Mouse (Mus musculus): Measurements from ENCODE around the gene Tmem26. TPM values are rescaled to one million over a fixed set of nuclear protein-coding genes. Genes with fewer than 3 reads are reported as not detected.

Tmem26 gene
- polyA plus RNA-seq, 1 experiment from 2014 or later: 2.6 TPM

GRCm38 (mm10) chr10:68781067-68781868 lies 57.8 kb downstream of the Tmem26 start:
- Histone ChIP-seq H3K9ac (no peak overlapping the region), H3K9me3 (replicated peaks) (no peaks in the 10 kb centered on the region), H3K27me3 (replicated peaks) (no peaks in the 10 kb centered on the region), H3K36me3 (no peaks in the 10 kb centered on the region), H3K4me2 (no peak overlapping the region), H3K27ac (no peak overlapping the region), H3K4me1 (no peaks in the 10 kb centered on the region), H3K4me3 (no peak overlapping the region)
- 62% methylated on average over 9 of the region's 9 CpGs for WGBS (ENCODE audit: insufficient replicate concordance)
- no peak for ATAC-seq

GRCm38 (mm10) chr10:68782724-68783123 lies 59.3 kb downstream of the Tmem26 start:
- H3K9me3 ChIP-seq (replicated peaks): no peaks in the 10 kb centered on the region
- no peak overlapping the region for H3K4me3 ChIP-seq
- 82% methylated on average over 6 of the region's 6 CpGs for WGBS (ENCODE audit: insufficient replicate concordance)
- no peak for ATAC-seq
- no peak overlapping the region for H3K9ac ChIP-seq
- H3K27me3 ChIP-seq (replicated peaks): no peaks in the 10 kb centered on the region
- no peaks in the 10 kb centered on the region for H3K36me3 ChIP-seq
- no peaks in the 10 kb centered on the region for H3K4me1 ChIP-seq
- H3K27ac ChIP-seq: no peak overlapping the region
- no peak overlapping the region for H3K4me2 ChIP-seq

DNA sequence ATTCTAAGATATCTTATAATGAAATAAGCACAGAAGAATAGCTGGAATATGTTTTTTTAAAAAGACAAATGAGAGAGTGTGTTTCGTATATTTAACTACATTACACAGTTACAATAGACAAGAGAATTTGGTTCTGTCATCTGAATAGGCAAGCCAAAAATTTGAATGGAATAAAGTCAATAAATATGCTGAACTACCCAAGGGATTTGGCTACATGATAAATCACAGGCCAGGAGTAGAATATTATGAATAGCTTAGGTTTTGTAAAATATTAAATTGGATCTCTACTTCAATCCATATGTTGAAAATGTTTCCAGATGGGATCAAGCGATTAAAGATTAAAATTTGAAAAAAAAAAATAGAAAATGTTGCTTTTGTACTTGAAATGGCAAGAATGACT lies 60.4 kb downstream of the Tmem26 start:
- H3K9ac ChIP-seq: no peak overlapping the region
- no peak overlapping the region for H3K27ac ChIP-seq
- H3K4me1 ChIP-seq: no peaks in the 10 kb centered on the region
- no peaks in the 10 kb centered on the region for H3K27me3 ChIP-seq (replicated peaks)
- no peak overlapping the region for H3K4me3 ChIP-seq
- H3K9me3 ChIP-seq (replicated peaks): no peaks in the 10 kb centered on the region
- 59% methylated on average over 2 of the region's 2 CpGs for WGBS (ENCODE audit: insufficient replicate concordance)
- H3K4me2 ChIP-seq: no peak overlapping the region
- H3K36me3 ChIP-seq: no peaks in the 10 kb centered on the region
- no peak for ATAC-seq

DNA sequence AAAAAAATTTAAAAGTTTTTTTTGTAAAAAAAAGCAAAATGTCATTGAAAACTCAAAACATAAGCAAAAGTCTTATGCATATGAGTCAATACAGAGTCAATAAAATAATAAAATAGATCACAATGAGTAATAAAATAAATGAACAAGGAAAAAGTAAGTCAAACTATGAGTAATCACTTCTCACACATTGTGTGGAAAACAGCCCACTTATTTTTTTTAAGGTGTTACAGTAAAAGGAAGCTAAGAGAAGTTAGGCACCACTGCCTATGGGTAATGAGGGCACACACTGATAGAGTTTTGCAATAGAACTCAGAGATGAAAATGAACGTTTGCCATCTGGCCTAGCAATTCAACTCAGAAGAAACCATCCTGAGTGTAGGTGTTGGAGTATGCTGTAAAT lies 61.0 kb downstream of the Tmem26 start:
- Histone ChIP-seq H3K36me3 (no peaks in the 10 kb centered on the region), H3K9me3 (replicated peaks) (no peaks in the 10 kb centered on the region), H3K9ac (no peak overlapping the region), H3K4me2 (no peak overlapping the region), H3K4me1 (no peaks in the 10 kb centered on the region), H3K4me3 (no peak overlapping the region), H3K27ac (no peak overlapping the region), H3K27me3 (replicated peaks) (no peaks in the 10 kb centered on the region)
- WGBS (ENCODE audit: insufficient replicate concordance): 55% methylated on average over 1 of the region's 1 CpGs
- no peak for ATAC-seq

DNA sequence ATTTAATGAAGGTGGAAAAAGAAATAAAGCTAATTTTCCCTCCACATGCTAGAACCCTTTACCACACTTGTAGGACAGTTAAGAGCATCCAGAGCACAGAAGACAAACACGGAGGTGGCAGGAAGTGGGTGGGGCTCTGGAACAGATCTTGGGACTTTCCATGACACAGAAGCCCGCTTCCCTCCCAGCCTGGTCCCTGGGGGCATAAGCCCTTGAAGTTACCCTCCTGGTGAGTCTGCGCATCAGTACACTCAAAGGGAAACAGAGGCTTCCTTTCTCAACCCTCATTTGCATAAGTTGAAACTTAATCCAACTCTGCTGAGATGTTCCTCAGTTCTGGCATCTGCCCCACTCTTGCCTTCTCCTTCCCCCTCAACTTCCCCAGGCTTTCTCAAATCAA lies 72.0 kb downstream of the Tmem26 start:
- WGBS (ENCODE audit: insufficient replicate concordance): 18% methylated on average over 3 of the region's 3 CpGs
- Histone ChIP-seq H3K36me3 (no peaks in the 10 kb centered on the region), H3K27me3 (replicated peaks) (no peaks in the 10 kb centered on the region), H3K4me1 (0 out of 2 replicates have a peak, but pooled peaks cover 3% of the 10 kb centered on the region), H3K9ac (no peak overlapping the region), H3K27ac (no peak overlapping the region), H3K4me3 (no peak overlapping the region), H3K9me3 (replicated peaks) (no peaks in the 10 kb centered on the region), H3K4me2 (no peak overlapping the region)
- no peak for ATAC-seq

GRCm38 (mm10) chr10:68799883-68800282 lies 76.4 kb downstream of the Tmem26 start:
- WGBS (ENCODE audit: insufficient replicate concordance): 77% methylated on average over 7 of the region's 7 CpGs
- no peaks in the 10 kb centered on the region for H3K36me3 ChIP-seq
- no peak for ATAC-seq
- no peak overlapping the region for H3K4me2 ChIP-seq
- H3K9me3 ChIP-seq (replicated peaks): no peaks in the 10 kb centered on the region
- H3K4me3 ChIP-seq: no peak overlapping the region
- H3K27ac ChIP-seq: no peak overlapping the region
- H3K4me1 ChIP-seq: 0 out of 2 replicates have a peak, but pooled peaks cover 3% of the 10 kb centered on the region
- no peak overlapping the region for H3K9ac ChIP-seq
- no peaks in the 10 kb centered on the region for H3K27me3 ChIP-seq (replicated peaks)

DNA sequence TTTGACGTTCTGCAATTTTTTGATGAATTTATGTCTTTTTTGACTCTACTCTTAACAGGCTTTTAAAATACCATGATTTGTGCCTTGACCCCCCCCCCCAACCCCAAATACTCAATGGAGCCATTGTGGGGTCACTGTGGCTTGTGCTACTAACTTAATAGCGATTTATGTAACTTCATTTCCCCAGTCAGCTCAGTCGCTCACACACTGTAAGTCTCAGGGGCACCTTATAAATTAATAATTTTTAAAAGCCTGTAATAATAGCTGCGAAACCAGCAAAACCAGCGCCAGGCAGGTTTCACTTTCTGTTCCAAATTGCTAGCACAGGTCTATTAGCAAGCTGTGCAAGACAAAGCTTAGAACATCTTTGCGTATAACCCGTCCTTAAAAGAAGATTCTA lies 76.9 kb downstream of the Tmem26 start:
- no peak overlapping the region for H3K27ac ChIP-seq
- no peaks in the 10 kb centered on the region for H3K36me3 ChIP-seq
- 0 out of 2 replicates have a peak, but pooled peaks cover 3% of the 10 kb centered on the region for H3K4me1 ChIP-seq
- H3K9me3 ChIP-seq (replicated peaks): no peaks in the 10 kb centered on the region
- no peak overlapping the region for H3K4me2 ChIP-seq
- WGBS (ENCODE audit: insufficient replicate concordance): 79% methylated on average over 7 of the region's 7 CpGs
- H3K9ac ChIP-seq: no peak overlapping the region
- H3K27me3 ChIP-seq (replicated peaks): no peaks in the 10 kb centered on the region
- no peak for ATAC-seq
- H3K4me3 ChIP-seq: no peak overlapping the region

- no peaks in the 10 kb centered on the region for H3K4me1 ChIP-seq
- H3K4me2 ChIP-seq: no peak overlapping the region
- H3K9ac ChIP-seq: no peak overlapping the region
- no peaks in the 10 kb centered on the region for H3K9me3 ChIP-seq (replicated peaks)
- 72% methylated on average over 1 of the region's 1 CpGs for WGBS (ENCODE audit: insufficient replicate concordance)
- ATAC-seq: no peak
- no peaks in the 10 kb centered on the region for H3K27me3 ChIP-seq (replicated peaks)
- H3K36me3 ChIP-seq: no peaks in the 10 kb centered on the region
- no peak overlapping the region for H3K4me3 ChIP-seq
- H3K27ac ChIP-seq: no peak overlapping the region
Measured at GRCm38 (mm10) chr10:68806328-68806727, 82.9 kb downstream of the Tmem26 start.

GRCm38 (mm10) chr10:68810958-68811357 lies 87.5 kb downstream of the Tmem26 start:
- H3K4me1 ChIP-seq: no peaks in the 10 kb centered on the region
- 71% methylated on average over 5 of the region's 5 CpGs for WGBS (ENCODE audit: insufficient replicate concordance)
- H3K27ac ChIP-seq: no peak overlapping the region
- no peaks in the 10 kb centered on the region for H3K36me3 ChIP-seq
- no peaks in the 10 kb centered on the region for H3K9me3 ChIP-seq (replicated peaks)
- H3K9ac ChIP-seq: no peak overlapping the region
- H3K4me2 ChIP-seq: no peak overlapping the region
- H3K4me3 ChIP-seq: no peak overlapping the region
- no peaks in the 10 kb centered on the region for H3K27me3 ChIP-seq (replicated peaks)
- no peak for ATAC-seq

GRCm38 (mm10) chr10:68812699-68813098 lies 89.3 kb downstream of the Tmem26 start:
- no peak overlapping the region for H3K4me2 ChIP-seq

DNA sequence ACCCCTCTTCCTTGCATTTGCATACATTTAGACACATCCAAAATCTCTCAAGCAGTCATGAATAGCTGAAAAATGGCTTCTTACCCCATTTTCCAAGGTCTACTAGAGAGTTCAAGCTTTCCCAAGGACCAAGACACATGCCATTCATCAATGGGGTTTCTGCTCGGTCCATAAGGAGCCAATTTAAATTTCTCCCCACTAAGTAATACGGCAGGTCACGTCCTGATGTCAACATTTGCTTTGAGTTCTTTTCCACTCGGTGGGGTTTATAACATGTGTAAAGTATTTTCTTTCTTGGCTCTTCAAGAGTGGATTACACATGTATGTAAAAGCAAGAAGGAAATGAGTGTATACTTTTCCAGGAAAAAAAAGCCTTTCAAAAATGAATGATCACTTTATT lies 93.8 kb downstream of the Tmem26 start:
- ATAC-seq: no peak
- H3K9me3 ChIP-seq (replicated peaks): 0 out of 2 replicates have a peak, but pooled peaks cover 3% of the 10 kb centered on the region
- no peak overlapping the region for H3K4me3 ChIP-seq
- WGBS (ENCODE audit: insufficient replicate concordance): 75% methylated on average over 4 of the region's 4 CpGs
- no peaks in the 10 kb centered on the region for H3K36me3 ChIP-seq
- no peak overlapping the region for H3K4me2 ChIP-seq
- H3K4me1 ChIP-seq: no peaks in the 10 kb centered on the region
- no peaks in the 10 kb centered on the region for H3K27me3 ChIP-seq (replicated peaks)
- no peak overlapping the region for H3K9ac ChIP-seq
- H3K27ac ChIP-seq: no peak overlapping the region

More at GRCm38 (mm10) chr10:68812699-68813098, 89.3 kb downstream of the Tmem26 start:
- Histone ChIP-seq H3K27ac (no peak overlapping the region), H3K9me3 (replicated peaks) (no peaks in the 10 kb centered on the region), H3K4me1 (no peaks in the 10 kb centered on the region), H3K36me3 (no peaks in the 10 kb centered on the region), H3K27me3 (replicated peaks) (no peaks in the 10 kb centered on the region), H3K9ac (no peak overlapping the region), H3K4me3 (no peak overlapping the region)
- WGBS (ENCODE audit: insufficient replicate concordance): 84% methylated on average over 12 of the region's 12 CpGs
- ATAC-seq: no peak

DNA sequence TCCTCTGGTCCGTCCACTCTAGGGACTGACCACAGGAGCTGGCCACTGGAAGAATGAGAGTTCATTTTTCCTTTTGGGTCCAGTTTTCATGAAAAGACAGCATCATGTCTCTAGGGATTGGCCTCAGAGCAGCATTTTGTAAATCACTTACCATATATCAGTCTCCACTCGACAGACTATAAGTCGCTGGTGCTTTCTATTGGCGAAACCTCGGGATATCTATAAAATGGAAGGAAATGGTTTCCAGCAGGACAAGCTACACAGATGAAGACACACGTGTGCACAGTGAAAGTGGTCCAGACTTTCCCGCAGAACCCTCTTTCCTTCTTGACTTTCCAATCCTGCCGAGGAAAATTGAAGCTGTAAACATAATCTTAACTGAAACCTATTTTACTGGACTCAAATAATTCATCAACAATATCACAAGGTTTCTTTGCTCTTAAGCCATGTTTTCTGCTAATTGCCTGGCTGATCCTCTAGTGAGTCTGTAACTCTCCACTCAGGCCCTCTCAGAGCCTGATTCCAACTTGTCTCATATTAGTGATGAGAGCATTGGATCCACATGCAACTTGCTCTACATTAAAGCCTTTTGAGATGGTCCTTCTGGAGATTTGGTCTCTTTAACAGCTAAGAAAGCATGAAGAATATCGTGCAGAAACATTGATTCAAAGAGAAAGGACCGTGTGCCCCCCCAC lies 94.8 kb downstream of the Tmem26 start:
- no peaks in the 10 kb centered on the region for H3K4me1 ChIP-seq
- H3K9me3 ChIP-seq (replicated peaks): 0 out of 2 replicates have a peak, but pooled peaks cover 3% of the 10 kb centered on the region
- H3K27me3 ChIP-seq (replicated peaks): no peaks in the 10 kb centered on the region
- H3K4me3 ChIP-seq: no peak overlapping the region
- H3K27ac ChIP-seq: no peak overlapping the region
- WGBS (ENCODE audit: insufficient replicate concordance): 74% methylated on average over 10 of the region's 10 CpGs
- no peaks in the 10 kb centered on the region for H3K36me3 ChIP-seq
- ATAC-seq: no peak
- no peak overlapping the region for H3K4me2 ChIP-seq
- no peak overlapping the region for H3K9ac ChIP-seq

All from liver, embryonic 12.5 days (tissue).